Mouse (Mus musculus) Patski (cell line): Measurements from ENCODE around the gene Plod2. TPM values are rescaled to one million over a fixed set of nuclear protein-coding genes. Genes with fewer than 3 reads are reported as not detected.

Experiments
- ATAC-seq: fragments of 100-300 bp; one replicate; pipeline ENCODE4 v1.8.0; 2021
- CTCF ChIA-PET: fragments of 350-600 bp; sonication (Branson Sonifier 250); formaldehyde crosslinking; loops from one replicate; lab custom pipeline; 2022; ENCODE audit warnings: inconsistent platforms; lab: Charles Lee
- POLR2A ChIA-PET: fragments of 350-600 bp; sonication (Branson Sonifier 250); formaldehyde crosslinking; loops from one replicate; lab custom pipeline; 2022; ENCODE audit warnings: antibody characterized with exemption, inconsistent platforms; lab: Charles Lee
- DNase-seq: peaks from one replicate; pipeline ENCODE4 v3.0.0-alpha.2; 2011; ENCODE audit warnings: low read depth, low spot score
- H3K27me3 ChIP-seq: fragments of 371-371 bp; one replicate; pipeline ENCODE4 v1.5.1; 2021
- CTCF ChIP-seq: fragments of 100-300 bp; IDR thresholded peaks from one replicate; pipeline ENCODE4 v1.5.1; 2021
- in situ Hi-C: fragments of 300-500 bp; cut with MboI; formaldehyde crosslinking; loops from 3 replicates; pipeline ENCODE4 v1.11.1; 2018; ENCODE audit warnings: low pct_unique_long_range_greater_than_20kb, mixed read lengths
- polyA plus RNA-seq: library from polyadenylated mRNA; unstranded; gene quantifications from one replicate; pipeline ENCODE4 v1.2.3, GENCODE M21; 2021

Gene Plod2
- polyA plus RNA-seq, 1 experiment from 2014 or later: 120 TPM

GRCm38 (mm10) chr9:92538216-92538615 is 3.8 kb upstream of the Plod2 start:
- no peak for DNase-seq
- ChIA-PET CTCF (no interaction called here), POLR2A (interaction anchor here (1.1 kb wide), 1 partner anchor 10 kb away, joined by 3 read pairs; no protein-coding TSS in a partner anchor)
- TF ChIP-seq CTCF: no peak
- in situ Hi-C loops: no loop called here
- ATAC-seq: peak; percentile 40
- H3K27me3 ChIP-seq: no peaks in the 10 kb centered on the region

- ATAC-seq (peak; percentile 41), DNase-seq (no peak)
- in situ Hi-C loops: loop anchor here (5.0 kb wide), 1 partner anchor 261 kb away; no protein-coding TSS in a partner anchor
- no peaks in the 10 kb centered on the region for H3K27me3 ChIP-seq
- TF ChIP-seq CTCF: no peak
- CTCF ChIA-PET: interaction anchor here (1.0 to 2.3 kb wide), 4 partner anchors 8 to 266 kb away, joined by 3 to 7 read pairs (median 4); no protein-coding TSS in a partner anchor
- POLR2A ChIA-PET: interaction anchor here (0.7 to 1.3 kb wide), 4 partner anchors 8 to 292 kb away, joined by 3 to 7 read pairs (median 4); no protein-coding TSS in a partner anchor
Observed at GRCm38 (mm10) chr9:92542591-92543416, 781 bp downstream of the Plod2 start.

DNA sequence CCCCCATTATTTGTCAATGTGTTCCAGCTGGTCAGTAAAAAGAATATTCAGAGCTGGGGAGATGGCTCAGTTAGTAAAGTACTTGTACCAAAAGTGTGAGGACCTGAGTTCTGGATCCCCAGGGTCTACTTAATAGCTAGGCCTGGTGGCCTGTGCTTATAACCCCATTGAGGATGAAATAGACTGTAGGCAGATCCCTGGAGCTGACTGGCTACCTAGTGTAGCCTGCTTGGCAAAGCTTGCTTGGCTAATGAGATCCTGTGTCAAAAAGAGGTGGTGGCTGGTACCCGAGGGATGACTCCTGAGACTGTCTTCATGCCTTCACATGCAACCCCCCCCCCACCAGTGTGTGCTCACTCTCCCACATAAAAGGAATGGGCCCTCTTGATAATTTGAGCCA is 2.1 kb downstream of the Plod2 start:
- no peak for ATAC-seq
- TF ChIP-seq CTCF: no peak
- no peaks in the 10 kb centered on the region for H3K27me3 ChIP-seq
- in situ Hi-C loops: loop anchor here (5.0 kb wide), 1 partner anchor 262 kb away; no protein-coding TSS in a partner anchor
- POLR2A ChIA-PET: no interaction called here
- DNase-seq: no peak
- CTCF ChIA-PET: interaction anchor here (1.0 to 2.3 kb wide), 6 partner anchors 8 to 279 kb away, joined by 3 to 7 read pairs (median 4); no protein-coding TSS in a partner anchor

GRCm38 (mm10) chr9:92545021-92545420 is 3.0 kb downstream of the Plod2 start:
- no peaks in the 10 kb centered on the region for H3K27me3 ChIP-seq
- ATAC-seq (no peak), DNase-seq (no peak)
- ChIA-PET POLR2A (interaction anchor here (1.4 kb wide), 1 partner anchor 268 kb away, joined by 3 read pairs; no protein-coding TSS in a partner anchor), CTCF (interaction anchor here (1.4 to 2.3 kb wide), 4 partner anchors 18 to 280 kb away, joined by 3 to 5 read pairs (median 4); no protein-coding TSS in a partner anchor)
- no peak for TF ChIP-seq CTCF
- in situ Hi-C loops: no loop called here

GRCm38 (mm10) chr9:92546446-92546845 is 4.4 kb downstream of the Plod2 start:
- ChIA-PET POLR2A (interaction anchor here (0.7 kb wide), 1 partner anchor 67 kb away, joined by 5 read pairs; no protein-coding TSS in a partner anchor), CTCF (no interaction called here)

DNA sequence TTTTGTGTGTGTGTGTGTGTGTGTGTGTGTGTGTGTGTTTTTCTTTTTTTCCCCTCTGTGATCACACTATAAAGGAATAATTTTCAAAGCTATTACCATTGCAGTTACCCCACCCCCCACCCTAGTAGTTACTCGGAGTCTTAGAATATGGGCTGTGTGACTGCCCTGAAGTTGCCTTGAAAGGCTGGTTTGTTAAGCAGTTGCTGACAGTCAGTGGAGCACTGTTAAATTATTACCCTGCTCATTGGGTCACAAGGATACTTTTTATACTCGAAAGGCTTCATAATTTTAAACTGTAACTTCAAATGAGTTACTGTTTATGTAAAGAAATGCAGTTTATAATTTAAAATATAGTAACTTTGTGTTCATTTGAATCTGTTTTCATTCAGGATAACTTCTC is 5.1 kb downstream of the Plod2 start:
- ATAC-seq (no peak), DNase-seq (no peak)
- POLR2A ChIA-PET: no interaction called here
- H3K27me3 ChIP-seq: no peaks in the 10 kb centered on the region
- CTCF ChIA-PET: no interaction called here
- TF ChIP-seq CTCF: no peak
- in situ Hi-C loops: no loop called here

More at GRCm38 (mm10) chr9:92546446-92546845, 4.4 kb downstream of the Plod2 start:
- no peak for TF ChIP-seq CTCF
- no peaks in the 10 kb centered on the region for H3K27me3 ChIP-seq
- ATAC-seq (no peak), DNase-seq (no peak)
- in situ Hi-C loops: no loop called here

GRCm38 (mm10) chr9:92547821-92548220 is 5.8 kb downstream of the Plod2 start:
- ATAC-seq (no peak), DNase-seq (no peak)
- H3K27me3 ChIP-seq: no peaks in the 10 kb centered on the region
- ChIA-PET CTCF (no interaction called here), POLR2A (interaction anchor here (1.0 kb wide), 1 partner anchor 10 kb away, joined by 3 read pairs; no protein-coding TSS in a partner anchor)
- in situ Hi-C loops: no loop called here
- no peak for TF ChIP-seq CTCF

DNA sequence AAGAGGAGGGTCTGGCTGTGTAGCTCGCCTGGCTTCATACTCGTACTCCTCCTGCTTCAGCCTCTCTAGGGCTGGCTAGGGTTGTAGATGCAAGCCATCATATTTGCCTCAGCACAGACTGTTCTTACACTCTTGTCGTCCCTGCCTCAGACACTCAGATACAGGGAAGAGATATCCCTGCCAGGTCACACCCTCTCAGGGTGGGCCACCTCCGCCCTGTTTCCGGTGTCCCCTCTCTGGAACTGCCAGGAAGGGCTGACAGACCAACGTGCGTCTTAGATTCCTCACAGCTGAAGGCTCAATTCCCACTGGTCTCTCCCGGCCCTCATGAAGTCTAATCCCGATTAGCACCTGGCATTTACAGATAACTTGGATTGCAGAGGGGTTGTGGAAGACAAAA is 6.6 kb downstream of the Plod2 start:
- no peak for TF ChIP-seq CTCF
- ChIA-PET POLR2A (interaction anchor here (1.0 kb wide), 1 partner anchor 10 kb away, joined by 3 read pairs; no protein-coding TSS in a partner anchor), CTCF (interaction anchor here (0.9 to 1.7 kb wide), 3 partner anchors 9 to 49 kb away, joined by 3 to 4 read pairs (median 4); no protein-coding TSS in a partner anchor)
- ATAC-seq (no peak), DNase-seq (no peak)
- no peaks in the 10 kb centered on the region for H3K27me3 ChIP-seq
- in situ Hi-C loops: no loop called here

DNA sequence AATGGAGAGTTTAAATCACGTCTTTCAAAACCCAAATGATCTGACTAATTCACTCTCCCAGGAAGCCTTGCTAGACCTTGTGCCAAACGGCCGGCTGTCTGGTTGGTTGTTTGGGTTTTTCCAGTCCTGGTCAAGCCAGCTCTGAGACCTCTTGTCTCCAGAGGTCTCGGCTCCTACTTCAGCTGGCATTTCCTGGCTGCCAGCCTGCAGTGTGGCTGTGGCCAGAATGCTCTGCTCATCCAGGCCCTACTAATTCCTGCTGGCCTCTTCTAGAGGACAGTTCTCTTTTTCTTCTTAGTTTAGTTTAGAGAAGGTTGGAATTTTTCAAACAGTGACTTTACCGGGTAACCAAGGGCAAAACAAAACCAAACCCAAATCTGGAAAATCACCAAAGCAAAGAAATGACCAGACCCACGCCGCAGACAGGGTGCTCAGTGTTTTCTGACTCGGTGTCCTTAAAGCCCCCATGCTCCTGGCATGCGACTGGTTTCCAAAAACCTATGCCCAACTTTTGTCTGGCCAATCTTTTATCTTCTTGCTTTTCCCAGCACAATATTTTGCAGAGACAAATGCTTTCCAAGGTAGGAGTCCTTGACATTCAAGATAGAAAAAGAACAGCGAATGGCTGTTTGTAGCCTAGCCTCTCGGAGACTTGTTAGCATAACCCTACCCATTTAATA is 7.9 kb downstream of the Plod2 start:
- peak; percentile 81 for DNase-seq
- peak; percentile 97 for ATAC-seq

GRCm38 (mm10) chr9:92550981-92551380 is 9.0 kb downstream of the Plod2 start:
- no peak for TF ChIP-seq CTCF
- CTCF ChIA-PET: interaction anchor here (0.6 to 1.7 kb wide), 7 partner anchors 7 to 1861 kb away, joined by 3 to 4 read pairs (median 3); partner anchors contain the start of gene Plod2
- DNase-seq (no peak), ATAC-seq (no peak)
- in situ Hi-C loops: no loop called here
- POLR2A ChIA-PET: interaction anchor here (0.6 to 0.8 kb wide), 2 partner anchors 8 to 280 kb away, joined by 3 read pairs; no protein-coding TSS in a partner anchor
- no peaks in the 10 kb centered on the region for H3K27me3 ChIP-seq

More for the DNA sequence above, 7.9 kb downstream of the Plod2 start:
- in situ Hi-C loops: no loop called here
- no peaks in the 10 kb centered on the region for H3K27me3 ChIP-seq
- CTCF ChIA-PET: interaction anchor here (1.5 to 1.7 kb wide), 4 partner anchors 8 to 51 kb away, joined by 3 to 4 read pairs (median 3); partner anchors contain the start of gene Plod2
- no peak for TF ChIP-seq CTCF
- POLR2A ChIA-PET: no interaction called here
